Mouse (Mus musculus): ENCODE data around the gene Tcf20.
A peak's percentile ranks its signal among the peaks of the same experiment; 100 is the strongest.
"Not testable (repeated sequence)": the region's sequence is repeated elsewhere in the genome, so short reads cannot be mapped to it uniquely, and the experiment has no call there.

Tcf20 gene

GRCm38 (mm10) chr15:82899676-82900301 is 87.9 kb downstream of the Tcf20 start:
- peak; percentile 45 to 77 for DNase-seq (ENCODE audit: low spot score in 2 of 2)

- DNase-seq (ENCODE audit: low spot score in 2 of 2) = peak in 1 of 2 experiments; percentile 72
Measured at GRCm38 (mm10) chr15:82898740-82899675, 88.7 kb downstream of the Tcf20 start.

- no peak for DNase-seq (ENCODE audit: low spot score in 2 of 2)
Measured at GRCm38 (mm10) chr15:82898141-82898739, 89.4 kb downstream of the Tcf20 start.

GRCm38 (mm10) chr15:82896336-82896735 is 91.3 kb downstream of the Tcf20 start:
- DNase-seq (ENCODE audit: low spot score in 2 of 2) = no peak

- no peak for DNase-seq (ENCODE audit: low spot score in 2 of 2)
Measured at GRCm38 (mm10) chr15:82890470-82890869, 97.2 kb downstream of the Tcf20 start.

- DNase-seq (ENCODE audit: low spot score in 2 of 2) = no peak
Measured at GRCm38 (mm10) chr15:82889426-82889825, 98.2 kb downstream of the Tcf20 start.

- DNase-seq (ENCODE audit: low spot score in 2 of 2) = no peak
Measured at GRCm38 (mm10) chr15:82888466-82888865, 99.2 kb downstream of the Tcf20 start.

- DNase-seq (ENCODE audit: low spot score in 2 of 2) = no peak
Measured at GRCm38 (mm10) chr15:82877309-82877708, 110.4 kb downstream of the Tcf20 start.

- no peak for DNase-seq (ENCODE audit: low spot score in 2 of 2)
Measured at GRCm38 (mm10) chr15:82876863-82877262, 110.8 kb downstream of the Tcf20 start.

GRCm38 (mm10) chr15:82872037-82872436 is 115.6 kb downstream of the Tcf20 start:
- DNase-seq (ENCODE audit: low spot score in 2 of 2) = no peak

GRCm38 (mm10) chr15:82866286-82866685 is 121.4 kb downstream of the Tcf20 start:
- not testable (repeated sequence) for DNase-seq (ENCODE audit: low spot score in 2 of 2)

GRCm38 (mm10) chr15:82863674-82864073 is 124.0 kb downstream of the Tcf20 start:
- no peak for DNase-seq (ENCODE audit: low spot score in 2 of 2)

GRCm38 (mm10) chr15:82856652-82857378 is 130.9 kb downstream of the Tcf20 start:
- DNase-seq (ENCODE audit: low spot score in 2 of 2) = no peak

- no peak for DNase-seq (ENCODE audit: low spot score in 2 of 2)
Measured at GRCm38 (mm10) chr15:82856065-82856464, 131.6 kb downstream of the Tcf20 start.

- DNase-seq (ENCODE audit: low spot score in 2 of 2) = no peak
Measured at GRCm38 (mm10) chr15:82839146-82839545, 148.5 kb downstream of the Tcf20 start.

GRCm38 (mm10) chr15:82829917-82830316 is 157.8 kb downstream of the Tcf20 start:
- no peak for DNase-seq (ENCODE audit: low spot score in 2 of 2)

GRCm38 (mm10) chr15:82825866-82826265 is 161.8 kb downstream of the Tcf20 start:
- DNase-seq (ENCODE audit: low spot score in 2 of 2) = no peak

- no peak for DNase-seq (ENCODE audit: low spot score in 2 of 2)
Measured at GRCm38 (mm10) chr15:82822347-82822746, 165.3 kb downstream of the Tcf20 start.

- no peak for DNase-seq (ENCODE audit: low spot score in 2 of 2)
Measured at GRCm38 (mm10) chr15:82821657-82822056, 166.0 kb downstream of the Tcf20 start.

- no peak for DNase-seq (ENCODE audit: low spot score in 2 of 2)
Measured at GRCm38 (mm10) chr15:82815296-82815695, 172.4 kb downstream of the Tcf20 start.

- peak; percentile 25 to 38 for DNase-seq (ENCODE audit: low spot score in 2 of 2)
Measured at GRCm38 (mm10) chr15:82814806-82815205, 172.9 kb downstream of the Tcf20 start.

- DNase-seq (ENCODE audit: low spot score in 2 of 2) = no peak
Measured at GRCm38 (mm10) chr15:82814321-82814720, 173.4 kb downstream of the Tcf20 start.
